Mouse (Mus musculus) CD8-positive naive resting alpha-beta T cell, adult 2 months (primary cell): ENCODE results near the gene Dnase1l3.

Source experiments
- DNase-seq, 2 experiments: peaks; one replicate each; pipeline ENCODE4 v3.0.0; 2022; ENCODE audit warnings: low read depth in 2 of 2, low spot score in 2 of 2

Dnase1l3 gene

GRCm38 (mm10) chr14:7978183-7978582 lies 16.2 kb downstream of the Dnase1l3 start:
- DNase-seq = no peak

DNA sequence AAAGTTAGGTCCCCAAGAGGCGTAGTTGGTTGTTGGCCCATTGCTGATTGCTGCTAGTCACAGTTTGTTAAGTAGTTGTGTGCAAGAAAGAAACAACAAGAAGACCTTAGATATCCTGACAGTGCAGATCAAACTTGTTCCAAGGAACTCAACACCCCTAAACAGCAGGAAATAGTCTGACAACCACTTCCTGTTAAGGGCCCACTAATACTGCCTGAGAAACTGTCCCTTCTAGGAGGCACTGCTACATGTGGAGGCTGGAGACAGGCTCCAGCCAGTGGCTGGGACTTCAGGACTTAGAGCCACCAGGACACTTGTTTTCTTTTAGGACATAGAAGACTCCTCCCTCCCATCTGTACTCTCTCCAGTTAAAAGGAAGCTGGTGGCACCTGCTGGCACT lies 16.9 kb downstream of the Dnase1l3 start:
- DNase-seq = no peak

- no peak for DNase-seq
Observed at GRCm38 (mm10) chr14:7975177-7975576, 19.2 kb downstream of the Dnase1l3 start.

- DNase-seq = no peak
Observed at GRCm38 (mm10) chr14:7974643-7975042, 19.7 kb downstream of the Dnase1l3 start.

DNA sequence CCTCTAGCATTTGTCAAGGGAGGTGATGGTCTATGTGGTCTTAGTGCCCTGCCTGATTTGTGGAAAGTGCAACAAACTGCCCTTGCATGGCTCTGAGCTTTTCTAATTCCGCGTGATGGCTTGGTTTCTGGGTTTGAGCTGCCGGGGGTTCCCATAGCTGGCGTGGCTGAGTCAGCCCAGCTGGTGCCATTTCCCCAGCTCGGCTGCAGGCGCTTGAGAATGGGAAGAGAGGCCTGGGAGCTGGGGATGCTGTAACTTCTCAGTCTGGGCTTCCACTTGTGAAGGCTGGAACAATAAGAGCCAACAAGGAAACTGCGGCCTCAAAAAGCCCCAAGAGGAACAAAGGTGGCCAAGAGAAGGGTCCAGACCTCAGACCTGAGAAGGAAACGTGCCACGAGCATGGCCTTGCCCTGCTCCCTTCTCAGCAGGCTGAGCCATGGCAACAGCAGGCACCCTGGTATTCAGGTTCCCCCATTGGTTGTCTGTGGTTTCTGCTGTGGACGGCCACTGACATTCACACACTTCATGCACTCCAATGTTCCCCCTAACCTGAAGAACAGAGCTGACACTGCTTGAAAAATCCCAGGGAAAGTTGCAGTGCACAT lies 22.4 kb downstream of the Dnase1l3 start:
- no peak for DNase-seq

DNA sequence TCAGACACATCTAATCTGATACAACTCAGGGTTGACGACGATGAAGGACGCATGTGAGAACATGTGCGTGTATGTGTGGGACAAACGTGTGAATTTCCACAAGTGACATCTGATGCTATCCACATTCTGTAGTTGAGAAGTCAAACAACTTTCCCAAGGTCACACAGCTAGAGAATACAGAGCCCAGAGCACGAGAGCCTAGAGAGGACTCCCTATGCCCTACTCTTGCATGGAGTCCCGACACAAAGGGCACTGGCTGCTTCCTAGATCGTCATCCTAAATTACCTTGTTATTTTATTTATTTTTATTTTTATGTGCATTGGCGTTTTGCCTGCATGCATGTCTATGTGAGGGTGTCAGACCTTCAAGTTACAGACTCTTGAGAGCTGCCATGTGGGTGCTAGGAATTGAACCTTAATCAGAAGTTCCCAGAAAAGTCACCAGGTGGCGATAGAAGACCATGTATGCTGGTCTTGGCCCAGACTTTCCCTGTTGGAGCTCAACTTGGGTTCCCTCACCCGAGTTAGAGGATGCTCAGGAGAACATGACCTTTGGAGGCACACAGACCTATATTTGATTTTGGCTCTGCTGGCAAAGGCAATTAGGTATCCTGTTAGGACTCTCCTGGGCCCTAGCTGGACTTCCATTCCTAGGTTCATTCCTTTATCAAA lies 30.0 kb downstream of the Dnase1l3 start:
- peak; percentile 47 to 66 for DNase-seq

DNA sequence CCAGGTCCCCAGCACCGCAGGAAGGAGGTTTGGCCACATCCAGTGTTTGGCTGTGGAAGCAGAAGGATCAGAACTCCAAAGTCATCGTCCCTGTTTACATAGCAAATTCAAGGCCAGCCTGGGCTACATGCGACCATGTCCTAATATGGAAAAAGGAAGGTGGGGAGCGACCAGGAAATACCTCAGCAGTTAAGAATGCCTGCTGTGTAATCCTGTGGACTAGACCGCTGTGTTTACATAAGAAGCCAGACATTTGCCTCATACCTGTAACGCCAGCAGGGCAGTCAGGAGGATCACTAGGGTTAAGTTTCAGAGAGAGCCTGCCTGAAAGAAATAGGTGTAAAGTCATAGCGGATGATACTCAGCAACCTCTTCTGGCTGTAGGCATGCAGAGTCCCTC lies 31.2 kb downstream of the Dnase1l3 start:
- no peak for DNase-seq

DNA sequence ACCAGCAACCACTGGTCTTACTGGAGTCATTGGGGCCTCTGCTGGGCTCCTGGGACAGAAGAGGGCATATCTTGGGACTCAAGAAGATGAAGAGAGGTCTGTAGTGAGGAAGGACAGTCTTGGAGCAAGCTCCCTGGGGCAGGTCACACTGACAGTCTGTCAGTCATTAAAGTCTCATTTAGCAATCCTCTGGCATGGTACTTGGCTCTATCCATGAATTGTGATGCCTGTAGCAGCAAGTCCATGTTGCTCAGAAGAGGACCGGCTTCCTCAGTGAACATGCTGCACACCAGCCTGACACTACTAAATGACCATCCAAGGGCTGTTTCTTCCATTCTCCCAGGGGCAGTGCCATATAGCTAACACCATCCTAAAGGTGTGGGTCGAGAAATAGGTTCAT lies 31.7 kb downstream of the Dnase1l3 start:
- DNase-seq = no peak

DNA sequence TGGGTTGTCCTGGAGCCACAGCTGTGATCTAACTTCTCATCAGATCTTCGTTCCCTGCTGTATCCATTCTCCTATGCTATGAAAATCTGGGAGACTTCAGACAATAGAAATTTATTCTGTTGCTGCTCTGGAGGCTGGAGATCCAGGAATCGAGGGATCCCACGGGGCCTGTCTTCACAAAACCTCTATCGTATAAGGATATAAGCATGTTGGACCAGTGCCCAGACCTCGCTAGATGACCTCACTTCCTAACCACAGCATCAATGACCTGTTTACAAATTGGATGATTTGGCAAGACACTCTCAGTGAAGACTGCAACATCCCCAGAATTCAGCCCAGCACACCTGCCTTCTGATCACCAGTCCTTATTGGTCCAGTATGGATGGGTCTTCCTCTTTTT lies 32.7 kb downstream of the Dnase1l3 start:
- no peak for DNase-seq

DNA sequence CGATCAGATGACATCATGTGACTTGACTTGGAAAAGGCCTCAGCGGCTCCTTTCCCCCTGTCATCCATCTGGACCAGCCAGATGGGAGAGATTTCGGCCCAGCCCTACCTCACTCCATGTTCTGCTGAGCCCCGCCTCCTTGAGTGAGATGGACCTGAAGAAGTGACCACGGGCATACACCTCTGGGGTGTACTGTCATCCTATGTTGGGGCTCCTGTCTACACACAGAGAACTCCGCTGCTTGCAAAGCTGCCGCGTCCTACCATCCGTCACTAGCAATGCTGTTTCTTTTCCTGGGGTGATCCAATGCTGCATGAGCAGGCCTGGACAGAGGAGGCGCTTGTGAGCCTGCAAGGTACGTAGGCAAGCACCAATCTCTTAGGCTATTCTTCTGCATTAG lies 33.8 kb downstream of the Dnase1l3 start:
- no peak for DNase-seq

DNA sequence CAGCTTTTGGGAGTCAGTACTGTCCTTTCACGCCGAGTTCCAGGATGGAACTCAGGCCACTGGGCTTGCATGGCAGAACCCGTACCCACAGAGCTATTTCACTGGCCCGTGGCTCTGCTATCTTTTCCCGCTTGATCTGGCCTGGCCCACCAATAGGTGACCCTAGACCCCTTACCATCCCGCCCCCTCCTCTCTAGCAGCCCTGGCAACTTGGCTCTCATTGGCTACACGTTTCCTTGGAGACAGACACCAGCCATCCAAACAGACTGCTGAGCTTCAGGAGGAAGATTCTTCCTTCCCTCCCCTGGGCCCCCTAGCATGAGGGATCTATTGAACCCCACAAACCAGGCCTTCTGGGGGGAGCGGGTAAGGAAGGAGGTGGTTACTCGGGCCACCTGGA lies 37.3 kb downstream of the Dnase1l3 start, which contains the start of gene Gm45521:
Gene Gm45521, plus strand, starts transcription at position 240 of the 400 bp plus-strand sequence.
- DNase-seq = no peak

DNA sequence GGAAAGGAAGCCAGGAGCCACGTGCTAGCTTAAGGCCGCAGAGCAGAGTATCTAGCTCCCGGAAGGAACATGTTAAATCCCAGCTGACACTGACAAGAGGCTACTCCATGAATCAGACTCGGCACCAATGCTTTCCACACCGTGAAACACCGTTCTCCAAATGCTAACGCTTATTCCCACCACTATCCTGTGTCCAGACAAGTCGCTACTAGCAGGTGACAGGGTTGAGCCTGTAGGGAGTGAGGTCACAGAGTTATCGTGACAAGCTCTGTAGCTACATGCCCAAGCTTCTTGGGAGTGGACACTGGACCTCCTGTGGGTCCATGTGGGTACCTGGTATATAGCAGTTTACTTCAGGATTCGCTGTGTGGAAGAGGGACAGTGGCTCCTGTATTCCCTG lies 37.9 kb downstream of the Dnase1l3 start:
- no peak for DNase-seq

- no peak for DNase-seq
Observed at GRCm38 (mm10) chr14:7954071-7954471, 40.3 kb downstream of the Dnase1l3 start.

- no peak for DNase-seq
Observed at GRCm38 (mm10) chr14:7952610-7953254, 41.6 kb downstream of the Dnase1l3 start.

DNA sequence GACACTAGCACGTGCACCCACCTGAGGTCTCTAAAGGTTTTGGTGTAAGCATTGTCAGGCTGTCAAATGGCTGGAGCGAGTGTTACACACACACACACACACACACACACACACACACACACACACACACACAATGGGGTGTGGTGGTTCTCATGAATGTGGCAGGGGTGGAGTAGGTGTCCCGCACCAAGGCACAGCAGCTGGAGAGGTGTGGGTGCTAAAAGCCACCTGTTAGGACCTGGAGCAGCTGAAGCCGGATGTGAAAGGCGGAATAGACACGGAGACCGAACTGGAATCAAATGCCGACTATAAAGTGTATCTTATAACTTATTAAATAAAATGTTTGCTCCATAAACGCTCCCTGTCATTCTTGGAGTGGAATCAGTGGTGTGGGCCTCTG lies 43.1 kb downstream of the Dnase1l3 start:
- no peak for DNase-seq

DNA sequence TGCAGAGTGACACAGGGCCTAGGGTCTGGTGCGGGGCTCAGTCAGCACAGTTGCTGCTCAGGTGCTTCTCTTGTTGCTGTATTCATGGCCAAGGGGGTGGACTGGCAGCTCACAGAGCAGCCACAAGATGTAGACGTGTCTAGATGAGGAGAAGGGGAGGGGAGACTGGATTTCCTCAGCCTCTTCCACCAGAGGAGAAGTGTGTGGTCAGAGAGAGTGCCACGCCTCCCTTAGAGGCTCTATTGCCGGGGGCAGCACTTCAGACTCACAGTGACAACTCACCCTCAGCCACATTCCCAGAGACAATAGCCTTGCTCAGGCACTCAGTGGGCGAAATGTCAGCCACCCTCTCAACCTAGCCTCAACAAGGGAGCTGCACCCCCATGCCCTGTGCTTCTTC lies 49.1 kb downstream of the Dnase1l3 start:
- DNase-seq = no peak

- peak in 1 of 2 experiments; percentile 24 for DNase-seq
Observed at GRCm38 (mm10) chr14:7944349-7945039, 49.9 kb downstream of the Dnase1l3 start.

DNA sequence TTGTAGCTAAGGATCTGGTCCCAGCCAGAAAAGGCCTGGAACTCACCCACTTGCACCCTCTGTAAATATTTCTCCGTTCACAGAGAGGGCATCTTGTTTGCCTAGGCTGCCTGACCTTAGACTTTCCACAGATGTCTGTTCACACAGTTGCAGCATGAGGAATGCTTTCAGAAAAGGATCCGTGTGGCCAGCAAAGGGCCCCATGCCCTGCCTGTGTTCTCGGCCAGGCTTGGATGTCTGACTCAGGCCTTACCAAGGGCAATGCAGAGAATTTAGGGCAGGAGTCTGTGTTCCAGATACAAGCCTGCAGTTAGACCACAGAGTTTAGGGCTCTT lies 50.6 kb downstream of the Dnase1l3 start:
- DNase-seq = no peak

DNA sequence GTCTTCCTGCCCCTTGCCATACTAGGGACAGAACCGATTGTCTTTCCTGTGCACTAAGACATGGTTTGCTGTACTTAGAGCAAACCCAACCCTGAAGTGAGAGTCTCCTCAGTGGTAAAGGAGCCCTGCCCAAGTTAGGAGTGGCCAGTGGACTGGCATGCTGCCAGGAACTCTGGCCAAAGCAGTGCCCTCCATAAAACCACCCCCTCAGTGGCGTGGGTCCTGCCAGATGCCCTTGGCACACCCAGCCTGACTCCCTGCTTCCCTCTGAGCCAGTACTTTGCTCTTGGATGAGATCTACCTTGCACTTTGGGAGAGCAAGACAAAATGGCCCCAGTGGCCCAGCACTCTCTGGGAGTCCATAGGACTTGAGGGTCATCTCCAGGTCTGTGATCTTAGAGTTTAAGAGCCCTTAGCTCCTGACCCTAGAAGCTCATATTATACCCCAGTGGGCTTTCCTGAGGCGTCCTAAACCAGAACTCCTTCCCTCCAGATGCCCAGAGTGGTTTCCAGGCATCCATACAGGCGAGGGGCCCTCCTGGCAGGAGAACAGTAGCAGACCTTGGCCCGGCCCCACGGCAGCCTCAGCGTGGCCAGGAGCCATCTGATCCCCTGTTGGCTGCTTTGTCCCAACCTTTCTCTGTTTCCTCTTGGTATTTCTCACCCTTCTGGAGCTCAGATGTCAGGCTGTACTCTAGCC lies 51.1 kb downstream of the Dnase1l3 start:
- no peak for DNase-seq

DNA sequence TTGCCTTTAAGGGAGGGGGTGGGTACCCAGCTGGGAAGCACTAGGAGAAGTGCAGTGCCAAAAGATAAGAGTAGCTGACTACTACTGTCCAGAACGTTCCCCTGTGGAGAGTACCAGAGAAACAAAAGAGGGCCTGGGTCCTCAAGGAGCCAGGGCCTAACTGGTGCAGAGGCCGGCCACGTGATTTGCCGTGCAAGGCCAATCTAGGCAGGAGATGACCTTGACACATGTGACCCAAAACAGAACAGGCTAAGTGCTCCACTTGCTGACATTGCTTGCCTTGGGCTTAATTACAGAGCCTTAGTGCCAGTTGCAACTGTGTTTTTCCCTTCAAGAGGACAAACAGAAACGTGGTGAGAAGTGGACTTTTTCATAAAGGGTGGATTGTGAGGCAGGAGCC lies 53.0 kb downstream of the Dnase1l3 start:
- no peak for DNase-seq
